Mouse (Mus musculus): ENCODE results near the gene Casq2. TPM values are rescaled to one million over a fixed set of nuclear protein-coding genes. Genes with fewer than 3 reads are reported as not detected.

The Casq2 gene
- total and polyA plus RNA-seq, 3 experiments, result 0.11 TPM; not detected in 2

GRCm38 (mm10) chr3:102099242-102099641 lies 13.0 kb downstream of the Casq2 start:
- no peak for ATAC-seq (ENCODE audit: extremely low read depth, insufficient number of reproducible peaks, low FRiP score, poor library complexity, severe bottlenecking)
- Histone ChIP-seq H3K9me3 (replicated peaks) (no peaks in the 10 kb centered on the region), H3K36me3 (replicated peaks) (no peaks in the 10 kb centered on the region), H3K4me3 (ENCODE audit: low read depth, low read length) (no peak overlapping the region), H3K27me3 (ENCODE audit: insufficient read depth, low read length) (peaks cover 9% of the 10 kb centered on the region), H3K4me1 (ENCODE audit: insufficient read depth, low read depth, low read length) (no peaks in the 10 kb centered on the region)
- no peak for DNase-seq (ENCODE audit: low spot score)
- no peak for TF ChIP-seq POLR2AphosphoS5 (IDR thresholded peaks at IDR 0.05; ENCODE audit: insufficient replicate concordance, low read depth, low read length)
- no peak for TF ChIP-seq GATA1 (IDR thresholded peaks at IDR 0.05; ENCODE audit: borderline replicate concordance, low read length)
- no peak for TF ChIP-seq CTCF (IDR thresholded peaks at IDR 0.05; ENCODE audit: low read depth, low read length)
- TF ChIP-seq GATA2 (IDR thresholded peaks at IDR 0.05; ENCODE audit: borderline replicate concordance, low read depth, low read length), result no peak
- TF ChIP-seq TAL1 (conservative IDR thresholded peaks at IDR 0.05; ENCODE audit: low read depth, low read length), result no peak

- H3K4me3 ChIP-seq (ENCODE audit: low read depth, low read length), result no peak overlapping the region
- TF ChIP-seq POLR2AphosphoS5 (IDR thresholded peaks at IDR 0.05; ENCODE audit: insufficient replicate concordance, low read depth, low read length) (no peak), GATA1 (IDR thresholded peaks at IDR 0.05; ENCODE audit: borderline replicate concordance, low read length) (no peak), GATA2 (IDR thresholded peaks at IDR 0.05; ENCODE audit: borderline replicate concordance, low read depth, low read length) (no peak), TAL1 (conservative IDR thresholded peaks at IDR 0.05; ENCODE audit: low read depth, low read length) (no peak), CTCF (IDR thresholded peaks at IDR 0.05; ENCODE audit: low read depth, low read length) (no peak)
- no peak for ATAC-seq (ENCODE audit: extremely low read depth, insufficient number of reproducible peaks, low FRiP score, poor library complexity, severe bottlenecking)
- DNase-seq (ENCODE audit: low spot score), result no peak
- no peaks in the 10 kb centered on the region for H3K9me3 ChIP-seq (replicated peaks)
- no peaks in the 10 kb centered on the region for H3K4me1 ChIP-seq (ENCODE audit: insufficient read depth, low read depth, low read length)
- H3K36me3 ChIP-seq (replicated peaks), result no peaks in the 10 kb centered on the region
- H3K27me3 ChIP-seq (ENCODE audit: insufficient read depth, low read length), result peaks cover 9% of the 10 kb centered on the region
These were observed 13.6 kb downstream of the Casq2 start for GRCm38 (mm10) chr3:102099793-102100192.

GRCm38 (mm10) chr3:102101445-102101844 lies 15.2 kb downstream of the Casq2 start:
- H3K4me1 ChIP-seq (ENCODE audit: insufficient read depth, low read depth, low read length), result no peaks in the 10 kb centered on the region
- peaks cover 7% of the 10 kb centered on the region for H3K27me3 ChIP-seq (ENCODE audit: insufficient read depth, low read length)
- no peaks in the 10 kb centered on the region for H3K9me3 ChIP-seq (replicated peaks)
- TF ChIP-seq TAL1 (conservative IDR thresholded peaks at IDR 0.05; ENCODE audit: low read depth, low read length) (no peak), GATA1 (IDR thresholded peaks at IDR 0.05; ENCODE audit: borderline replicate concordance, low read length) (no peak), POLR2AphosphoS5 (IDR thresholded peaks at IDR 0.05; ENCODE audit: insufficient replicate concordance, low read depth, low read length) (no peak), CTCF (IDR thresholded peaks at IDR 0.05; ENCODE audit: low read depth, low read length) (no peak), GATA2 (IDR thresholded peaks at IDR 0.05; ENCODE audit: borderline replicate concordance, low read depth, low read length) (no peak)
- no peak overlapping the region for H3K4me3 ChIP-seq (ENCODE audit: low read depth, low read length)
- no peaks in the 10 kb centered on the region for H3K36me3 ChIP-seq (replicated peaks)
- DNase-seq (ENCODE audit: low spot score), result no peak
- no peak for ATAC-seq (ENCODE audit: extremely low read depth, insufficient number of reproducible peaks, low FRiP score, poor library complexity, severe bottlenecking)

- no peaks in the 10 kb centered on the region for H3K9me3 ChIP-seq (replicated peaks)
- no peaks in the 10 kb centered on the region for H3K4me1 ChIP-seq (ENCODE audit: insufficient read depth, low read depth, low read length)
- peaks cover 5% of the 10 kb centered on the region; the same call in 1 of the 2 replicates for H3K27me3 ChIP-seq (ENCODE audit: insufficient read depth, low read length)
- DNase-seq (ENCODE audit: low spot score), result no peak
- H3K36me3 ChIP-seq (replicated peaks), result no peaks in the 10 kb centered on the region
- TF ChIP-seq GATA1 (IDR thresholded peaks at IDR 0.05; ENCODE audit: borderline replicate concordance, low read length) (no peak), GATA2 (IDR thresholded peaks at IDR 0.05; ENCODE audit: borderline replicate concordance, low read depth, low read length) (no peak), CTCF (IDR thresholded peaks at IDR 0.05; ENCODE audit: low read depth, low read length) (no peak), POLR2AphosphoS5 (IDR thresholded peaks at IDR 0.05; ENCODE audit: insufficient replicate concordance, low read depth, low read length) (no peak), TAL1 (conservative IDR thresholded peaks at IDR 0.05; ENCODE audit: low read depth, low read length) (no peak)
- no peak for ATAC-seq (ENCODE audit: extremely low read depth, insufficient number of reproducible peaks, low FRiP score, poor library complexity, severe bottlenecking)
- no peak overlapping the region for H3K4me3 ChIP-seq (ENCODE audit: low read depth, low read length)
These were observed 17.8 kb downstream of the Casq2 start for GRCm38 (mm10) chr3:102103811-102104565.

GRCm38 (mm10) chr3:102108201-102108600 lies 22.0 kb downstream of the Casq2 start:
- TF ChIP-seq POLR2AphosphoS5 (IDR thresholded peaks at IDR 0.05; ENCODE audit: insufficient replicate concordance, low read depth, low read length) (no peak), GATA1 (IDR thresholded peaks at IDR 0.05; ENCODE audit: borderline replicate concordance, low read length) (no peak), GATA2 (IDR thresholded peaks at IDR 0.05; ENCODE audit: borderline replicate concordance, low read depth, low read length) (no peak), TAL1 (conservative IDR thresholded peaks at IDR 0.05; ENCODE audit: low read depth, low read length) (no peak), CTCF (IDR thresholded peaks at IDR 0.05; ENCODE audit: low read depth, low read length) (no peak)
- no peak overlapping the region for H3K4me3 ChIP-seq (ENCODE audit: low read depth, low read length)
- H3K36me3 ChIP-seq (replicated peaks), result no peaks in the 10 kb centered on the region
- H3K4me1 ChIP-seq (ENCODE audit: insufficient read depth, low read depth, low read length), result no peaks in the 10 kb centered on the region
- no peak for DNase-seq (ENCODE audit: low spot score)
- ATAC-seq (ENCODE audit: extremely low read depth, insufficient number of reproducible peaks, low FRiP score, poor library complexity, severe bottlenecking), result no peak
- no peaks in the 10 kb centered on the region for H3K9me3 ChIP-seq (replicated peaks)
- H3K27me3 ChIP-seq (ENCODE audit: insufficient read depth, low read length), result peaks cover 9% of the 10 kb centered on the region

- Histone ChIP-seq H3K9me3 (replicated peaks) (no peaks in the 10 kb centered on the region), H3K4me1 (ENCODE audit: insufficient read depth, low read depth, low read length) (no peaks in the 10 kb centered on the region), H3K27me3 (ENCODE audit: insufficient read depth, low read length) (peaks cover 12% of the 10 kb centered on the region), H3K36me3 (replicated peaks) (no peaks in the 10 kb centered on the region), H3K4me3 (ENCODE audit: low read depth, low read length) (no peak overlapping the region)
- ATAC-seq (ENCODE audit: extremely low read depth, insufficient number of reproducible peaks, low FRiP score, poor library complexity, severe bottlenecking) (no peak), DNase-seq (ENCODE audit: low spot score) (no peak)
- TF ChIP-seq POLR2AphosphoS5 (IDR thresholded peaks at IDR 0.05; ENCODE audit: insufficient replicate concordance, low read depth, low read length) (no peak), GATA1 (IDR thresholded peaks at IDR 0.05; ENCODE audit: borderline replicate concordance, low read length) (no peak), TAL1 (conservative IDR thresholded peaks at IDR 0.05; ENCODE audit: low read depth, low read length) (no peak), CTCF (IDR thresholded peaks at IDR 0.05; ENCODE audit: low read depth, low read length) (no peak), GATA2 (IDR thresholded peaks at IDR 0.05; ENCODE audit: borderline replicate concordance, low read depth, low read length) (no peak)
These were observed 25.9 kb downstream of the Casq2 start for GRCm38 (mm10) chr3:102111979-102112599.
